Mouse (Mus musculus): ENCODE measurements around the gene Ncs1.

Ncs1 gene

DNA sequence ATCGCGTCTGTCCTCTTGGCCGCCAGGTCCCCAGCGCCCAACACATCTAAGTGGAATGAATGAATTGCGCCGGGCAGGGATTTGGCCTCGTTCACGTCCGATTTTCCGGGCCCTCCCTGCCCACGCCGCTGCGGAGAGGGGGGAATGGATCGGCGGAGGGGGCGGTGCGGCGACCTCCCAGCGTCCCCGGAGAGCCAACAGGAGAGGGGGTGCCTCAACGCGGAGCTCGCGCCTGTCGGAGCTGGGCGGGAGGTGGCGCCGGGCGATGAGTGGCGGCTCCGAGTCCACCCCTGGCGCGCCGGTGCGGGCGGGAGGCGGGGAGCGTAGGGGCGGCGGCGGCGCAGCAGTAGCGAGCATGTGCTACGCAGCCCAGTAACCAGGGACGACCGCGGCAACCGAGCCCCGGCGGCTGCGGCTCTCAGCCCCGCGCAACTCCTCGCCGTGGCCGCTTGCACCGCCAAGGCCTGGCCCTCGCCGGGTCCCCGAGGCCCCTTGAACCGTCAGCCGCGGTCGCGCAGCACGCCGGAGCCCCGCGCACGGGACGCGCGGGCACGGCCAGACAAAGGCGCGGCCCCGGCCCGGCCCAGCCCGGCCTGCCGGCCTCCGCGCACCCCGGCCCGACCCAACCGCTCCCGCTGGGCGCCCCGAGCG lies at the start of gene Ncs1:
Gene Ncs1 (plus strand): TSS at position 333 of the 651 bp plus-strand sequence.
- DNase-seq (ENCODE audit: low read depth) = no peak

GRCm38 (mm10) chr2:31198621-31199020 lies 47.0 kb upstream of the Ncs1 start:
- DNase-seq (ENCODE audit: low read depth) = no peak

GRCm38 (mm10) chr2:31200051-31200450 lies 45.6 kb upstream of the Ncs1 start:
- no peak for DNase-seq (ENCODE audit: low read depth)

DNA sequence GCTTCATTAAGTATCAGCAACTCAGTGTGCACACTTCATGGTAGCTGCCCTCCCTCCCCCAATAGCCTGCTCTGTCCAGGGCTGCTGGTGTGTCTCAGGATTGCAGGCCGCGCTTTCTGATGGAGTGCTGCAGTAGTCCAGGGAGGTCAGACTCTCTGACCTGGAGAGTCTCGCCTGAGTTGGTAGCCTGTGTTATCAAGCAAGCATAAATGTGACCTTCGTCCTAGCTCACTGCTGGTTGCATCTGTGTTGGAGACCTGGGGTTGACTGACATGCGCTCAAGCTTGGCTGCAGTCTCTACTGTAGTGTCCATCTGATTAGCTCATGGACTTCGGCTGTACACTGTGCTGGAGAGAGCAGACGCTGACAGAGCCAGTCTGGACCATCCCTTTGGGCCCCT lies 43.8 kb upstream of the Ncs1 start:
- DNase-seq (ENCODE audit: low read depth) = no peak

- DNase-seq (ENCODE audit: low read depth) = no peak
These were observed 43.3 kb upstream of the Ncs1 start for GRCm38 (mm10) chr2:31202357-31202756.

DNA sequence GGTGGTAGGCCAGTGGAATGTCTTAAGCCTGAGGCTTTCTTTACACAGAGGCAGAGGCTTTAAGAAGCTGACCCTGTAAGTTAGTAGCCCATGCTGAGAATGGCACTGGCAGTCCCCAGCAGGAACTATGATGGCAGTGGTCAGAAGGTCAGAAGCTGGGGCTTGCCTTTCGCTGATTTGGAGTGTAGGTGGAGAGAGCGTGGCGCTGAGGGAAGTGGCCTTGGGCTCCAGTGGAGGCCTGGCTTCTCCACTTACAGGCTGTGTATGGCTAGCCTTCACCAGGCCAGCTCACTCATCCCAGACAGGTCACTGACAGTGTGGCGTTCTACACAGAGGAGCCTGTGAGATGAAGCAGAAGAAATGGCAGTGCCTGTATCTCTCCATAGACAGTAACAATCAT lies 42.7 kb upstream of the Ncs1 start:
- no peak for DNase-seq (ENCODE audit: low read depth)

- DNase-seq (ENCODE audit: low read depth) = no peak
These were observed 40.9 kb upstream of the Ncs1 start for GRCm38 (mm10) chr2:31204677-31205076.

DNA sequence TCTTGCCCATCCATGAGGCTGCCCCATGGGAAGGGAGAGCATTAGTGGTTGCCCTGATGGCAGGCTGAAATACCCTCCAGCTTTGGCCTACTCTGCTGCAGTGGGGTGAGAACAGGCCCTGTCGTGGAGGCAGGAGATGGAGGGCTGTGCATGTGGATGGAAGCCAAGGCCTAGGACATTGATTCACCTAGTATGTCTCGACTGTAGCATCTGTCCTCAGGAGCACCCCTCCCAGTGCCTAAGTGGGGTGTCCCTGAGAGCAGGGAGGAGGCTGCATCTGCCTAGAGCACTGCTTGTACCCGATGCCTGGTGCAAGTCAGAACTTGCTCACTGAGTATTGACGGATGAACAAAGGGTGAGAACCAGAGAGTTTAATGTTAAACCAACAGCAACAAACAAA lies 39.4 kb upstream of the Ncs1 start:
- DNase-seq (ENCODE audit: low read depth) = no peak

DNA sequence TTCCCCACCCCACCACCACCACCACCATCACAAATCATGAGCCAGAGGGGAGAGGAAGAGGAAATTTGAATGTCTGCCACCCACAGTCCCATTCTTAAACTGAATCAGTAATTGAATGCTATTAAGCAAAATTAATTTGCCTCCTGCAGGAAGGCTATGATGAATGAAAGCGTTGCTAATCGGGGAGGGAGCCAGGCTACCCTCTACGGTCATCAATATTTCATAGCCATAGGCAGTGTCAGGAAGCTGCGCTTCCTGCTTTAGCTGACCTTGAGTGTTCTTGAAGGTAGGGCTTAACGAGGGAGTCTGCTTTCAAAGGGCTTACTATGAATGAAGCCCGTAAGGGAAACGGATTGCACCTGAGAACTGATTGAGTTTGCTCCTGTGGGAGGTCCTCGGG lies 38.7 kb upstream of the Ncs1 start:
- DNase-seq (ENCODE audit: low read depth) = no peak

DNA sequence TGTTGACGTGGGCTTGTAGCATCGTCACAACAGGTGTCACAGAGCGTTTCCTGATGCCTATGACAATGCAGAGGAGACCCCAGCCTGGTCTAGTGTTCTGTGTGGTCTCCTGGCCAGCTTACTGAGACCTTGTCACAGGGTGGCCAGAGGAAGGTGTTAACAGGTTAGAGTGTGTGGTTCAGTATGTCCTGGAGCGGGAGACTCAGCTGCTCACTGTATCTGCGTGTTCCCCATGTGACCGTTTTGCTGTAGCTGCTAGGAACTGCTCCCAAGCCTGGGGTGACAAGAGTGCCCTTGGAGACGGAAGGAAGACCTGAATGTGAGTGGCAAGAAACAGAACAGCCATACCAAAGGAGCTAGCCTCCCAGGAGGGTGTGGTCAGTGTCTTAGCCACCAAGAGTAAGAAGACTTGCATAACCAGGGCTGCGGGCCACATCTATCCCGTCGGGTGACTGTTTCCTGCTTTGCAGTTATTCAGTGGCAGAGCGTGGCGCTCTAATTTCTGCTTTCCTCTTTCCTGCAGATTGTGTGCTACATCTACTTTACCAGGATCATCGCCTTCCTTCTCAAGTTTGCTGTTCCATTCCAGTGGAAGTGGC lies 37.0 kb upstream of the Ncs1 start:
- DNase-seq (ENCODE audit: low read depth) = no peak

- no peak for DNase-seq (ENCODE audit: low read depth)
These were observed 36.1 kb upstream of the Ncs1 start for GRCm38 (mm10) chr2:31209525-31209924.

GRCm38 (mm10) chr2:31210144-31210847 lies 35.3 kb upstream of the Ncs1 start:
- DNase-seq (ENCODE audit: low read depth) = no peak

DNA sequence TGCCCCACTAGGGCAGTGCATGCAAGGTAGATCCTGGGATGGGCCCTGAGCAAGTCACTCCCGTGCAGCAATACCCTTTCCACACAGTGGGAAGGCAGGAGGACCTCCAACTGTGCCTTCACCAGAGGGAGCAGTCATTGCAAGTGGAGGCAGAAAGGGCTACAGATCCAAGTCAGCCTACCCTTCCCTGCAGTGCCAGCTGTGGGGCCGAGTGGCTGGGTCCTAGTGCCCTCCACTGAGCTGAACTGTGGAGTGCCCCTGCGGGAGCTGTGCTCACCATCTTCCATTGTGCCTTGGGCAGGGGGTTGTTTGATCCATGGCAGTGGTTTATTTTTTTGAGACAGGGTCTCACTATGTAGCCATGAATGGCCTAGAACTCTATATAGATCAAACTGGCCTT lies 34.4 kb upstream of the Ncs1 start:
- DNase-seq (ENCODE audit: low read depth) = no peak

GRCm38 (mm10) chr2:31214211-31214796 lies 31.3 kb upstream of the Ncs1 start:
- no peak for DNase-seq (ENCODE audit: low read depth)

DNA sequence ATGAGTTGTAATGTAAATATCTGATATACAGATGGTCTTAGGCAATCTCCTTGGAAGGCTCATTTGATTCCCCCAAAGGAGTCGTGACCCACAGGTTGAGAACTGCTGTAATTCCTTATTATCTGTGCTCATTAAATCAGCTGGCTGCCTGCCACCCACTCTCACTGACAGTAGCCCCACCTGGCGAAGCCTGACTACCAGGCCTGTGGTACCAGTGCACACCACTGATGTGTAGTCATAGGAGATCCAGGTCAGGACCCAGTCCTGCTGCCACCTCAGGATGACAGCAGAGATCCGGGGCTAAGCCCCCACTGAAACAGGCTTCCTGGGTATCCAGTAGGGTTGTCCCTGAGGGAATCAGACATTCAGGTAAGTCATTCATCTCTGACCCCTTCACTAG lies 27.0 kb upstream of the Ncs1 start:
- DNase-seq (ENCODE audit: low read depth) = no peak

DNA sequence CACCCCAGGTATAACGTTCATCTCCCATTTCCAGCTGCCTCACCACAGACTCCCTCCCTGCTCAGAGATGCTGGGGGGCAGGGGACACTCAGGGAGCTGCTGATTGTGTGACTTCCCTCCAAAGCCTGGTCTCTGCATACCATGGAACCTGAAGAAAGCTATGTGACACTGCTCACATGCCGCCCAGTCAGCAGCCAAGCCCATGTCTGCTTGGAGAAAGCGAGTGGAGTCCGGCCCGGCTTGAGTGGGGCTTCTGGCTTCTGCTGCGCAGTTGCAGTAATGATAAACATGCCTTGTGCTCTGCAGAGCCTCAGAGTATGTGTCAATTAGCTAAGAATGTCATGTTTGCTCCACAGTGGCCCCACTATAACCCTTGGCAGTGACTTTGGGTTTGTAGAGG lies 26.2 kb upstream of the Ncs1 start:
- DNase-seq (ENCODE audit: low read depth) = no peak

- DNase-seq (ENCODE audit: low read depth) = no peak
These were observed 24.8 kb upstream of the Ncs1 start for GRCm38 (mm10) chr2:31220844-31221243.

DNA sequence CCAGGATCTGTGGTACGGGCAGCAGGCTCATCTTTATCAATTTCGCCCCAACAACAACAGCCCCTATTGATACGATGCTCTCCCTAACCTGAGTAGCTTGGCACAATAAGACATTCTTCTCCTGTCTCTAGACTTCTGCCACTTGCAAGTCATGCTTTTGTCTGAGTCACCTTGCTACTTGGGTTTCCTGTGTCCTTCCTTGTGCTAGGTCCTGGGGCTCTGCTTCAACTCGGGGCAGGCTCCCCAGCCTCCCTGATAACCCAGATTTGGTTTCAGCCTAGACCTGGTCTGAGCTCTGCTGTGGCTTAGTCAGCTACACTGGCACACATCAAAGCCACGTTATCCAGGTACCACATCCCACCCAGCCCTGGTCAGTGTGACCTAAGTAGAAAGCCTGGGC lies 24.0 kb upstream of the Ncs1 start:
- no peak for DNase-seq (ENCODE audit: low read depth)

GRCm38 (mm10) chr2:31228768-31229311 lies 16.8 kb upstream of the Ncs1 start:
- DNase-seq (ENCODE audit: low read depth) = no peak

- DNase-seq (ENCODE audit: low read depth) = peak; percentile 16
These were observed 6.4 kb upstream of the Ncs1 start for GRCm38 (mm10) chr2:31239203-31239696.

GRCm38 (mm10) chr2:31239833-31240232 lies 5.8 kb upstream of the Ncs1 start:
- no peak for DNase-seq (ENCODE audit: low read depth)

- DNase-seq (ENCODE audit: low read depth) = no peak
These were observed 4.0 kb upstream of the Ncs1 start for GRCm38 (mm10) chr2:31241639-31242038.

- DNase-seq (ENCODE audit: low read depth) = no peak
These were observed 1.4 kb upstream of the Ncs1 start for GRCm38 (mm10) chr2:31244216-31244615.
